Comparison of ENCODE assay signal across 7 mouse cellular contexts in the genomic region with DNA sequence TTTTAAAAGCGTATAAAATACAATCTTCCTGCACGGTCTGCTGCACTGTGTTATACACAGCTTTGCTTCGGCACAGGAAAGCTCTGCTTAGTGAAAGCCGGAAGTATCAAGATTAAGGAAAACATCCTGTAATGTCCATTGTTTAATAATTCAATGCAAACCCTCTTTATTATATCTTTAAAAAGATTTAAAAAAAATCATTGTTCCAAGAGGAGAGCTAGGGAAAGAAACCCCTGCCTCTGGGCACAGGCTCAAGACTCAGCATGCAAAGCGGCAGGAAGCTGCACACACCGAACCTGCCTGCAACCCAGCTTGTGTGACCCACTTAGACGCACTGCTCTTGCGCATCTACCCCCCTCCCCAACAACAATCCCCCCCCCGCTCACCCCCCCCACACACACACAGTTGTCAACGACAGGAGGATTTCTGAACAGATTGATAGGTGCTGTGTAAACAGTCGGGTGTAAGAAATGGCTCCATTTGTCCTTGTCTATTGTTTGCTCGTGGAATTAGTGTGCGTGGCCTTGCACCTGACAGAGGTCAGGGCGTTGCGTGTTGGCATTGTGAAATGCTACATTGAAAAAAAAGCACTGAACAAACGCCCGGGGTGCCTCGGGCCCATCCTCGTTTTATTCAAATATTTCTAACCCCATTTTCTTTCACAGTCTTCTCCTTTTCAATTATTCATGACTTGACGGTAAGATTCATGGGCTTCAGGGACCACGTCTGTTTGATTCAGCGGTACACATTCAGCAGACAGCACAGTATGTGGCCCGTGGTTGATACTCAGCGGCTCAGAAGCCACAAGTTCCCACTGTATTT.
DNase-seq lines count a peak whose midpoint lies in the region; ATAC-seq and TF ChIP-seq lines count a peak whose summit lies in the region.

No protein-coding gene starts in this region.

- no peak for TF ChIP-seq CTCF in E14TG2a.4 (conservative IDR thresholded peaks at IDR 0.05; ENCODE audit: low read length)
- TF ChIP-seq CTCF in lung, postnatal 0 days (IDR thresholded peaks at IDR 0.05): no peak

- no peak overlapping the region for H3K9ac ChIP-seq in heart, embryonic 16.5 days (ENCODE audit: low read length)
- H3K9ac ChIP-seq in lung, postnatal 0 days (replicated peaks; ENCODE audit: low read depth): no peak overlapping the region

- H3K9me3 ChIP-seq in E14TG2a.4 (ENCODE audit: low read length): no peaks in the 10 kb centered on the region
- H3K9me3 ChIP-seq in heart, embryonic 16.5 days (replicated peaks; ENCODE audit: control insufficient read depth, low read length): no peaks in the 10 kb centered on the region
- H3K9me3 ChIP-seq in lung, postnatal 0 days (ENCODE audit: low read length): no peaks in the 10 kb centered on the region

- ATAC-seq in heart, embryonic 16.5 days (replicated peaks; ENCODE audit: extremely low read depth, insufficient read depth, low FRiP score): peak; percentile 63
- peak; percentile 77 for ATAC-seq in lung, postnatal 0 days
- ATAC-seq in erythroid progenitor cell, adult 5-6 weeks (replicated peaks; ENCODE audit: low FRiP score, poor library complexity, severe bottlenecking): no peak

- 0 out of 2 replicates have a peak overlapping the region, but pooled peaks have one; percentile 30 for H3K4me2 ChIP-seq in heart, embryonic 16.5 days (ENCODE audit: low read depth, low read length)
- peak overlapping the region; percentile 35 for H3K4me2 ChIP-seq in lung, postnatal 0 days (replicated peaks; ENCODE audit: low read depth, low read length)

- 0 out of 2 replicates have a peak overlapping the region, but pooled peaks have one; percentile 17 for H3K4me3 ChIP-seq in E14TG2a.4 (replicated peaks; ENCODE audit: low read length)
- H3K4me3 ChIP-seq in heart, embryonic 16.5 days (ENCODE audit: low read length): no peak overlapping the region
- 0 out of 2 replicates have a peak overlapping the region, but pooled peaks have one; percentile 3 for H3K4me3 ChIP-seq in lung, postnatal 0 days (ENCODE audit: low read depth, low read length)

- peak; percentile 52 for DNase-seq in A20 (ENCODE audit: low read depth, low spot score)
- DNase-seq in lung, postnatal 0 days (ENCODE audit: low spot score): peak; percentile 55
- no peak for DNase-seq in urinary bladder, postnatal 25 days (ENCODE audit: low spot score)
- DNase-seq in urinary bladder, adult 18-20 months (ENCODE audit: low spot score in 2 of 2): no peak

- WGBS in heart, embryonic 16.5 days: 62% methylated on average over 24 of the region's 24 CpGs
- WGBS in lung, postnatal 0 days: 19% methylated on average over 24 of the region's 24 CpGs

- H3K27ac ChIP-seq in heart, embryonic 16.5 days (ENCODE audit: low read length): 0 out of 2 replicates have a peak overlapping the region, but pooled peaks have one; percentile 13
- H3K27ac ChIP-seq in lung, postnatal 0 days (ENCODE audit: low read length): 0 out of 2 replicates have a peak overlapping the region, but pooled peaks have one; percentile 35

- peaks cover 28% of the 10 kb centered on the region for H3K4me1 ChIP-seq in E14TG2a.4 (replicated peaks; ENCODE audit: low read depth, low read length)
- peaks cover 9% of the 10 kb centered on the region for H3K4me1 ChIP-seq in heart, embryonic 16.5 days (ENCODE audit: control insufficient read depth, insufficient read depth, low read length)
- peaks cover 6% of the 10 kb centered on the region; the same call in 1 of the 2 replicates for H3K4me1 ChIP-seq in lung, postnatal 0 days (ENCODE audit: insufficient read depth, low read depth, low read length)

- H3K27me3 ChIP-seq in E14TG2a.4 (ENCODE audit: insufficient read depth, low read length): no peaks in the 10 kb centered on the region; the same call in 1 of the 2 replicates
- no peaks in the 10 kb centered on the region for H3K27me3 ChIP-seq in heart, embryonic 16.5 days (ENCODE audit: control insufficient read depth, insufficient read depth, low read length)
- no peaks in the 10 kb centered on the region for H3K27me3 ChIP-seq in lung, postnatal 0 days (replicated peaks; ENCODE audit: insufficient read depth, low read length)

- H3K36me3 ChIP-seq in E14TG2a.4 (ENCODE audit: insufficient read depth, low read length): no peaks in the 10 kb centered on the region
- no peaks in the 10 kb centered on the region for H3K36me3 ChIP-seq in heart, embryonic 16.5 days (ENCODE audit: control insufficient read depth, insufficient read depth)
- no peaks in the 10 kb centered on the region for H3K36me3 ChIP-seq in lung, postnatal 0 days (ENCODE audit: insufficient read depth, low read length)

- TF ChIP-seq EP300 in lung, postnatal 0 days (IDR thresholded peaks at IDR 0.05): peak; percentile 58

Comparison
In these comparisons a context has a peak if more than half of its experiments do, and no peak if none do; other contexts are left out.
1. DNase-seq: peak in A20 (single experiment) and lung, postnatal 0 days (single experiment); none in urinary bladder, postnatal 25 days (single experiment) and urinary bladder, adult 18-20 months (0 of 2).